In genomic region chrX:69389738-69390137, GRCm38 (mm10) we compare ENCODE assay signal across 14 mouse cellular contexts. TPM values are rescaled to one million over a fixed set of nuclear protein-coding genes. Genes with fewer than 3 reads are reported as not detected.
DNase-seq lines count a peak whose midpoint lies in the region; ATAC-seq and TF ChIP-seq lines count a peak whose summit lies in the region.
"Had no signal": no experiment of that assay in that cellular context is flagged by ENCODE, and none has a peak within 500 bp of the region (broad histone marks: within the 10 kb centered on the region; RNA-seq: fewer than 3 reads in every experiment).

No protein-coding gene starts in this region.

- no peak overlapping the region for H3K4me2 ChIP-seq in heart, postnatal 0 days (ENCODE audit: low read depth, low read length)
- no peak overlapping the region for H3K4me2 ChIP-seq in lung, postnatal 0 days (replicated peaks; ENCODE audit: low read depth, low read length)
- H3K4me2 ChIP-seq: heart, embryonic 12.5 days; limb, embryonic 15.5 days had no signal

- TF ChIP-seq CTCF in heart, postnatal 0 days (IDR thresholded peaks at IDR 0.05; ENCODE audit: low read depth), result peak; percentile 53
- TF ChIP-seq CTCF in lung, postnatal 0 days (IDR thresholded peaks at IDR 0.05), result peak; percentile 50
- no peak for TF ChIP-seq CTCF in gastrocnemius, adult 2 months (IDR thresholded peaks at IDR 0.05)

- intact Hi-C loops in gastrocnemius, adult 2 months (cut with DNase I), result no loop called here

- TF ChIP-seq EP300 in heart, postnatal 0 days (IDR thresholded peaks at IDR 0.05; ENCODE audit: low read depth), result no peak
- no peak for TF ChIP-seq EP300 in lung, postnatal 0 days (IDR thresholded peaks at IDR 0.05)

- no peak for ATAC-seq in heart, postnatal 0 days (ENCODE audit: insufficient read depth, low read depth)
- no peak for ATAC-seq in lung, postnatal 0 days

- H3K9ac ChIP-seq in heart, postnatal 0 days (replicated peaks; ENCODE audit: low read depth, low read length), result no peak overlapping the region
- H3K9ac ChIP-seq in lung, postnatal 0 days (replicated peaks; ENCODE audit: low read depth), result no peak overlapping the region
- H3K9ac ChIP-seq: heart, embryonic 12.5 days; limb, embryonic 15.5 days had no signal

- no peaks in the 10 kb centered on the region for H3K9me3 ChIP-seq in heart, postnatal 0 days (replicated peaks; ENCODE audit: control insufficient read depth, low read length)
- no peaks in the 10 kb centered on the region for H3K9me3 ChIP-seq in lung, postnatal 0 days (ENCODE audit: low read length)
- H3K9me3 ChIP-seq: heart, embryonic 12.5 days; limb, embryonic 15.5 days had no signal

- no peak overlapping the region for H3K27ac ChIP-seq in heart, postnatal 0 days (ENCODE audit: low read depth)
- no peak overlapping the region for H3K27ac ChIP-seq in lung, postnatal 0 days (ENCODE audit: low read length)
- no peak overlapping the region for H3K27ac ChIP-seq in gastrocnemius, adult 2 months
- H3K27ac ChIP-seq: limb, embryonic 15.5 days had no signal

- no peaks in the 10 kb centered on the region for H3K36me3 ChIP-seq in heart, postnatal 0 days (replicated peaks; ENCODE audit: control insufficient read depth, insufficient read depth, low read length)
- H3K36me3 ChIP-seq in lung, postnatal 0 days (ENCODE audit: insufficient read depth, low read length), result no peaks in the 10 kb centered on the region
- H3K36me3 ChIP-seq: heart, embryonic 12.5 days; limb, embryonic 15.5 days had no signal

- DNase-seq in heart, postnatal 0 days (ENCODE audit: low spot score), result peak; percentile 47
- no peak for DNase-seq in heart, adult 11 months
- peak; percentile 15 for DNase-seq in lung, postnatal 0 days (ENCODE audit: low spot score)
- no peak for DNase-seq in lung, postnatal 14 days
- DNase-seq in c-Kit-positive CD71-negative TER-119-negative erythroid progenitor cells, embryonic 14.5 days (ENCODE audit: low read depth), result peak; percentile 1
- peak; percentile 38 for DNase-seq in retina, postnatal 1 day
- no peak for DNase-seq in gastrocnemius, adult 2 months
- no peak for DNase-seq in left cerebral cortex, adult 8-10 months (ENCODE audit: low spot score in 2 of 2)
- DNase-seq: adrenal gland, postnatal 25 days; cerebellum, postnatal 36 days; spleen, adult 18-20 months; thymus, adult 18-20 months had no signal

- H3K27me3 ChIP-seq in heart, postnatal 0 days (ENCODE audit: control insufficient read depth, insufficient read depth, low read length), result no peaks in the 10 kb centered on the region
- no peaks in the 10 kb centered on the region for H3K27me3 ChIP-seq in lung, postnatal 0 days (replicated peaks; ENCODE audit: insufficient read depth, low read length)
- H3K27me3 ChIP-seq: heart, embryonic 12.5 days; limb, embryonic 15.5 days had no signal

- H3K4me1 ChIP-seq in heart, postnatal 0 days (ENCODE audit: control insufficient read depth, insufficient read depth), result no peaks in the 10 kb centered on the region
- H3K4me1 ChIP-seq in lung, postnatal 0 days (ENCODE audit: insufficient read depth, low read depth, low read length), result no peaks in the 10 kb centered on the region
- H3K4me1 ChIP-seq: heart, embryonic 12.5 days; limb, embryonic 15.5 days had no signal

- no peak overlapping the region for H3K4me3 ChIP-seq in heart, postnatal 0 days (ENCODE audit: low read depth, low read length)
- no peak overlapping the region for H3K4me3 ChIP-seq in lung, postnatal 0 days (ENCODE audit: low read depth, low read length)
- no peak overlapping the region for H3K4me3 ChIP-seq in gastrocnemius, adult 2 months
- H3K4me3 ChIP-seq: heart, embryonic 12.5 days; limb, embryonic 15.5 days had no signal

- 6% methylated on average over 1 of the region's 1 CpGs for WGBS in heart, postnatal 0 days
- WGBS in lung, postnatal 0 days, result 22% methylated on average over 1 of the region's 1 CpGs

RNA-seq across cellular contexts. Expression of gene Aff2, which starts 29.6 kb away (rescaled TPM):
- 3.1 and 4.2 TPM in 2 replicates for total RNA-seq in heart, postnatal 0 days (2014; rRNA removed; ENCODE audit: low replicate concordance)
- 2.5 and 3.1 TPM in 2 replicates for polyA plus RNA-seq in heart, postnatal 0 days (2015; fragmentation: Nextera tagmentation; extraction: Ambion mirVana)
- 1.9 and 3.0 TPM in 2 replicates for polyA plus RNA-seq in lung, postnatal 0 days (2015; fragmentation: Nextera tagmentation; extraction: Ambion mirVana)
- 1 to 10 TPM in 1 of 2 experiments, under 1 TPM in 1; 0.66 to 1.2 TPM for total RNA-seq in gastrocnemius, adult 2 months (2021)
- 10 to 100 TPM; 18.7 to 23.9 (median 19.6) TPM for total RNA-seq in left cerebral cortex, adult 8-10 months (2022)

Comparison
In these comparisons a context has a peak if more than half of its experiments do, and no peak if none do; other contexts are left out.
1. DNase-seq: peak in heart, postnatal 0 days (single experiment), lung, postnatal 0 days (single experiment), c-Kit-positive CD71-negative TER-119-negative erythroid progenitor cells, embryonic 14.5 days (single experiment) and retina, postnatal 1 day (single experiment); none in heart, adult 11 months (single experiment), lung, postnatal 14 days (single experiment), gastrocnemius, adult 2 months (single experiment) and left cerebral cortex, adult 8-10 months (0 of 2).